In the genomic region with DNA sequence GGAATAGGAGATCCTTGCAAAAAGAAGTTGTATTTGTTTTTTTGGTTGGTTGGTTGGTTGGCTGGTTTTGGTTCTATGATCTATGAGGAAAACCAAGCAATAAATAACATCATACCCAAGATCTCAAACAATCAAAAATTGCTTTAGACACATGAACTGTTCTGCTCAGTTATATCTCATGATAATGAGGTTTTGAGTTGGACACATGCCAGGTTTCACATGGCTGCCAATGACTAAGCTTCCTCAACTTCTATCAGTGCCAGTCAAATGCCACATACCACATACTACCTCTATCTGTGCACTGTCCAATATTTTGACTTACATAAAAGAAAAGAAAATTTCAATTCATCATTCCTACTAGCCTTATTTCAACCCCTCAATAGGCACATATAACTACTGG, we compare ENCODE assay signal across 9 mouse cellular contexts.
DNase-seq lines count a peak whose midpoint lies in the region; ATAC-seq and TF ChIP-seq lines count a peak whose summit lies in the region.
"Had no signal": no experiment of that assay in that cellular context is flagged by ENCODE, and none has a peak within 500 bp of the region (broad histone marks: within the 10 kb centered on the region; RNA-seq: fewer than 3 reads in every experiment).

No protein-coding gene starts in this region.

- peaks cover 52% of the 10 kb centered on the region for H3K79me2 ChIP-seq in myocyte (ENCODE audit: control insufficient read depth, insufficient read depth)

- no peak overlapping the region for H3K4me3 ChIP-seq in hindbrain, embryonic 15.5 days
- peak overlapping the region; percentile 35 for H3K4me3 ChIP-seq in myocyte
- H3K4me3 ChIP-seq: liver, embryonic 15.5 days had no signal

- H3ac ChIP-seq in myocyte (ENCODE audit: control insufficient read depth, insufficient read length): no peak overlapping the region

- no peak overlapping the region for H3K9ac ChIP-seq in hindbrain, embryonic 15.5 days
- H3K9ac ChIP-seq: liver, embryonic 15.5 days had no signal

- TF ChIP-seq POLR2A in brain, embryonic 14.5 days (IDR thresholded peaks at IDR 0.05; ENCODE audit: borderline replicate concordance, extremely low read depth, insufficient read depth, insufficient read length, poor library complexity, severe bottlenecking): no peak
- no peak for TF ChIP-seq POLR2A in myocyte (IDR thresholded peaks at IDR 0.05; ENCODE audit: insufficient read length, low read depth)

- peak overlapping the region; percentile 29; the same call in 1 of the 2 replicates for H3K4me2 ChIP-seq in hindbrain, embryonic 15.5 days
- peak overlapping the region; percentile 83 for H3K4me2 ChIP-seq in myocyte (ENCODE audit: low read depth)

- peaks cover 17% of the 10 kb centered on the region for H3K4me1 ChIP-seq in hindbrain, embryonic 15.5 days (replicated peaks)

- H3K27me3 ChIP-seq in hindbrain, embryonic 15.5 days: no peaks in the 10 kb centered on the region
- H3K27me3 ChIP-seq in myocyte (ENCODE audit: control insufficient read depth, insufficient read depth, insufficient read length): no peaks in the 10 kb centered on the region
- H3K27me3 ChIP-seq: liver, embryonic 15.5 days had no signal

- H3K36me3 ChIP-seq in hindbrain, embryonic 15.5 days: no peaks in the 10 kb centered on the region
- H3K36me3 ChIP-seq in myocyte (ENCODE audit: control insufficient read depth, insufficient read depth): no peaks in the 10 kb centered on the region
- H3K36me3 ChIP-seq: liver, embryonic 15.5 days had no signal

- H3K27ac ChIP-seq in hindbrain, embryonic 15.5 days (replicated peaks): 0 out of 2 replicates have a peak overlapping the region, but pooled peaks have one; percentile 48
- H3K27ac ChIP-seq: liver, embryonic 15.5 days had no signal

- no peak for TF ChIP-seq CTCF in brain, embryonic 14.5 days (IDR thresholded peaks at IDR 0.05; ENCODE audit: borderline replicate concordance, extremely low read depth, insufficient read depth, insufficient read length)

- no peaks in the 10 kb centered on the region for H3K9me3 ChIP-seq in hindbrain, embryonic 15.5 days
- H3K9me3 ChIP-seq: liver, embryonic 15.5 days had no signal

- ATAC-seq in hindbrain, embryonic 15.5 days (ENCODE audit: low FRiP score, low read depth): no peak

- peak; percentile 12 for DNase-seq in kidney, postnatal 14 days
- DNase-seq in kidney, postnatal 4 days: no peak
- peak; percentile 75 for DNase-seq in brain, embryonic 14.5 days (ENCODE audit: low read depth)
- DNase-seq in left cerebral cortex, adult 8-10 months (ENCODE audit: low spot score in 2 of 2): no peak
- no peak for DNase-seq in gastrocnemius, adult 18-20 months (ENCODE audit: low spot score)
- DNase-seq in c-Kit-positive CD71-positive TER-119-positive erythroid progenitor cells, embryonic 14.5 days (ENCODE audit: low spot score): no peak

TF ChIP-seq in myocyte, 11 proteins besides CTCF, POLR2A, EP300 and RAD21:
- TF ChIP-seq MAX (IDR thresholded peaks at IDR 0.05; ENCODE audit: low read depth) (no peak), MYOG (IDR thresholded peaks at IDR 0.05; ENCODE audit: control insufficient read depth in 1 of 3, insufficient read depth in 1 of 3, insufficient read length in 2 of 3, low read depth in 2 of 3) (no peak), USF1 (IDR thresholded peaks at IDR 0.05; ENCODE audit: low read depth) (no peak), MYOD1 (IDR thresholded peaks at IDR 0.05; ENCODE audit: control insufficient read depth in 1 of 3, insufficient read length in 2 of 3, low read depth in 2 of 3) (no peak), TCF12 (IDR thresholded peaks at IDR 0.05; ENCODE audit: insufficient read depth, poor library complexity, severe bottlenecking) (no peak), TCF3 (IDR thresholded peaks at IDR 0.05; ENCODE audit: insufficient read length, low read depth) (no peak), SRF (IDR thresholded peaks at IDR 0.05; ENCODE audit: control insufficient read depth, insufficient read length, low read depth) (no peak), CEBPB (IDR thresholded peaks at IDR 0.05; ENCODE audit: insufficient read depth, poor library complexity, severe bottlenecking) (no peak), REST (IDR thresholded peaks at IDR 0.05; ENCODE audit: insufficient read depth, insufficient read length) (no peak), POLR2AphosphoS2 (IDR thresholded peaks at IDR 0.05; ENCODE audit: insufficient read length, low read depth) (no peak), E2F4 (IDR thresholded peaks at IDR 0.05; ENCODE audit: insufficient read depth) (no peak)

Comparison
In these comparisons a context has a peak if more than half of its experiments do, and no peak if none do; other contexts are left out.
1. DNase-seq: peak in kidney, postnatal 14 days (single experiment) and brain, embryonic 14.5 days (single experiment); none in kidney, postnatal 4 days (0 of 2), left cerebral cortex, adult 8-10 months (0 of 2), gastrocnemius, adult 18-20 months (single experiment) and c-Kit-positive CD71-positive TER-119-positive erythroid progenitor cells, embryonic 14.5 days (single experiment).